Mouse (Mus musculus) liver, embryonic 11.5 days (tissue): ENCODE data around the gene Efcab5. TPM values are rescaled to one million over a fixed set of nuclear protein-coding genes. Genes with fewer than 3 reads are reported as not detected.
"Not testable (repeated sequence)": the region's sequence is repeated elsewhere in the genome, so short reads cannot be mapped to it uniquely, and the experiment has no call there.

Experiments
- ATAC-seq: fragments of 200-750 bp; cut with Nextera tagmentation; replicated peaks from 2 replicates; pipeline ENCODE4 v1.8.0; 2017; ENCODE audit warnings: moderate number of reproducible peaks, mild to moderate bottlenecking, moderate TSS enrichment, moderate library complexity; ENCODE audit not compliant: low FRiP score
- DNase-seq: peaks from one replicate; pipeline ENCODE4 v3.0.0-alpha.2; 2017; ENCODE audit warnings: low spot score
- H3K27ac ChIP-seq: fragments of 300-500 bp; sonication (generic); 2 replicates; pipeline ENCODE4 v1.5.1; 2014; ENCODE audit warnings: mild to moderate bottlenecking, low read depth, low read length, control low read depth
- H3K27me3 ChIP-seq: fragments of 300-500 bp; sonication (generic); replicated peaks from 2 replicates; pipeline ENCODE4 v1.6.1; 2014; ENCODE audit warnings: low read length, mixed read lengths; ENCODE audit not compliant: control insufficient read depth, insufficient read depth
- H3K36me3 ChIP-seq: fragments of 300-500 bp; sonication (generic); 2 replicates; pipeline ENCODE4 v1.6.1; 2014; ENCODE audit warnings: mild to moderate bottlenecking, low read length, moderate library complexity, mixed read lengths; ENCODE audit not compliant: control insufficient read depth, insufficient read depth
- H3K4me1 ChIP-seq: fragments of 300-500 bp; sonication (generic); replicated peaks from 2 replicates; pipeline ENCODE4 v1.6.1; 2014; ENCODE audit warnings: low read length, mixed read lengths; ENCODE audit not compliant: control insufficient read depth, insufficient read depth
- H3K4me2 ChIP-seq: fragments of 300-500 bp; sonication (generic); 2 replicates; pipeline ENCODE4 v1.6.1; 2014; ENCODE audit warnings: mild to moderate bottlenecking, control low read depth, moderate library complexity
- H3K4me3 ChIP-seq: fragments of 300-500 bp; sonication (generic); 2 replicates; pipeline ENCODE4 v1.5.1; 2014; ENCODE audit warnings: low read depth, low read length, control low read depth
- H3K9ac ChIP-seq: fragments of 300-500 bp; sonication (generic); 2 replicates; pipeline ENCODE4 v1.6.1; 2014; ENCODE audit warnings: low read depth, low read length, control low read depth
- H3K9me3 ChIP-seq: fragments of 300-500 bp; sonication (generic); 2 replicates; pipeline ENCODE4 v1.6.1; 2016; ENCODE audit warnings: low read length, inconsistent platforms, mixed read lengths; ENCODE audit not compliant: control insufficient read depth
- WGBS: fragments of 180-500 bp; shearing (Covaris S2); extraction: QIAGEN DNeasy Blood & Tissue Kit; methylation state at CpG from one replicate; pipeline ENCODE4 v1.1.7; 2014; 5-methylcytosine and 5-hydroxymethylcytosine counted together
- polyA plus RNA-seq: library from polyadenylated mRNA; unstranded; fragments of >200 nt; fragmentation: Nextera tagmentation; extraction: Ambion mirVana; gene quantifications from 2 replicates; pipeline ENCODE4 v1.2.1, GENCODE M21; 2014

Efcab5 gene
- polyA plus RNA-seq, 1 experiment from 2014 or later: 0.41 TPM

- Histone ChIP-seq H3K27ac (no peak overlapping the region), H3K27me3 (no peaks in the 10 kb centered on the region), H3K9ac (no peak overlapping the region), H3K4me2 (no peak overlapping the region), H3K36me3 (no peaks in the 10 kb centered on the region), H3K4me3 (no peak overlapping the region), H3K4me1 (no peaks in the 10 kb centered on the region), H3K9me3 (no peaks in the 10 kb centered on the region)
- ATAC-seq: no peak
- 81% methylated on average over 5 of the region's 5 CpGs for WGBS
- DNase-seq: no peak
Observed at GRCm38 (mm10) chr11:77154214-77154613, 34.6 kb downstream of the Efcab5 start.

- H3K4me3 ChIP-seq: no peak overlapping the region
- WGBS: 85% methylated on average over 6 of the region's 6 CpGs
Observed at GRCm38 (mm10) chr11:77150806-77151205, 38.0 kb downstream of the Efcab5 start.

GRCm38 (mm10) chr11:77149783-77150630 lies 38.8 kb downstream of the Efcab5 start:
- not testable (repeated sequence) for ATAC-seq, H3K27me3 ChIP-seq, H3K9me3 ChIP-seq, H3K9ac ChIP-seq, H3K4me2 ChIP-seq, H3K27ac ChIP-seq, H3K4me1 ChIP-seq, DNase-seq, H3K36me3 ChIP-seq, H3K4me3 ChIP-seq
- WGBS: 81% methylated on average over 22 of the region's 22 CpGs

More at GRCm38 (mm10) chr11:77150806-77151205, 38.0 kb downstream of the Efcab5 start:
- Histone ChIP-seq H3K27me3 (no peaks in the 10 kb centered on the region), H3K4me2 (no peak overlapping the region), H3K4me1 (no peaks in the 10 kb centered on the region), H3K9me3 (peaks cover 3% of the 10 kb centered on the region), H3K36me3 (no peaks in the 10 kb centered on the region), H3K9ac (no peak overlapping the region), H3K27ac (no peak overlapping the region)
- ATAC-seq (no peak), DNase-seq (no peak)

- no peak overlapping the region for H3K4me3 ChIP-seq
- H3K9ac ChIP-seq: no peak overlapping the region
- 86% methylated on average over 2 of the region's 2 CpGs for WGBS
- H3K4me1 ChIP-seq: no peaks in the 10 kb centered on the region
- no peaks in the 10 kb centered on the region for H3K27me3 ChIP-seq
- DNase-seq (no peak), ATAC-seq (no peak)
- no peak overlapping the region for H3K27ac ChIP-seq
- H3K36me3 ChIP-seq: no peaks in the 10 kb centered on the region
- H3K9me3 ChIP-seq: peaks cover 3% of the 10 kb centered on the region
- H3K4me2 ChIP-seq: no peak overlapping the region
Observed at GRCm38 (mm10) chr11:77148774-77149173, 40.0 kb downstream of the Efcab5 start.

GRCm38 (mm10) chr11:77147753-77148152 lies 41.0 kb downstream of the Efcab5 start:
- Histone ChIP-seq H3K4me1 (0 out of 2 replicates have a peak, but pooled peaks cover 4% of the 10 kb centered on the region), H3K27me3 (no peaks in the 10 kb centered on the region), H3K27ac (no peak overlapping the region), H3K9ac (no peak overlapping the region), H3K4me3 (no peak overlapping the region), H3K9me3 (peaks cover 3% of the 10 kb centered on the region), H3K4me2 (no peak overlapping the region), H3K36me3 (no peaks in the 10 kb centered on the region)
- ATAC-seq (no peak), DNase-seq (no peak)
- WGBS: 85% methylated on average over 3 of the region's 3 CpGs

GRCm38 (mm10) chr11:77145423-77145822 lies 43.3 kb downstream of the Efcab5 start:
- no peak overlapping the region for H3K9ac ChIP-seq
- 19% methylated on average over 4 of the region's 4 CpGs for WGBS
- H3K27me3 ChIP-seq: no peaks in the 10 kb centered on the region
- no peak overlapping the region for H3K4me2 ChIP-seq
- no peak overlapping the region for H3K4me3 ChIP-seq
- DNase-seq (no peak), ATAC-seq (no peak)
- H3K4me1 ChIP-seq: 0 out of 2 replicates have a peak, but pooled peaks cover 4% of the 10 kb centered on the region
- H3K9me3 ChIP-seq: peaks cover 3% of the 10 kb centered on the region
- H3K27ac ChIP-seq: no peak overlapping the region
- no peaks in the 10 kb centered on the region for H3K36me3 ChIP-seq

GRCm38 (mm10) chr11:77141938-77142337 lies 46.8 kb downstream of the Efcab5 start:
- Histone ChIP-seq H3K9ac (no peak overlapping the region), H3K4me3 (no peak overlapping the region), H3K4me1 (0 out of 2 replicates have a peak, but pooled peaks cover 4% of the 10 kb centered on the region), H3K9me3 (no peaks in the 10 kb centered on the region), H3K36me3 (no peaks in the 10 kb centered on the region), H3K27ac (no peak overlapping the region), H3K27me3 (no peaks in the 10 kb centered on the region), H3K4me2 (no peak overlapping the region)
- DNase-seq: no peak
- no peak for ATAC-seq
- WGBS: 38% methylated on average over 6 of the region's 6 CpGs

GRCm38 (mm10) chr11:77139976-77140375 lies 48.8 kb downstream of the Efcab5 start:
- 59% methylated on average over 6 of the region's 6 CpGs for WGBS
- no peaks in the 10 kb centered on the region for H3K36me3 ChIP-seq
- no peak for ATAC-seq
- H3K27ac ChIP-seq: no peak overlapping the region
- H3K9ac ChIP-seq: no peak overlapping the region
- no peak for DNase-seq
- H3K4me3 ChIP-seq: no peak overlapping the region
- no peak overlapping the region for H3K4me2 ChIP-seq
- H3K9me3 ChIP-seq: no peaks in the 10 kb centered on the region
- no peaks in the 10 kb centered on the region for H3K27me3 ChIP-seq
- H3K4me1 ChIP-seq: 0 out of 2 replicates have a peak, but pooled peaks cover 4% of the 10 kb centered on the region

- Histone ChIP-seq H3K9ac (no peak overlapping the region), H3K27me3 (no peaks in the 10 kb centered on the region), H3K4me1 (no peaks in the 10 kb centered on the region), H3K36me3 (no peaks in the 10 kb centered on the region), H3K4me2 (no peak overlapping the region), H3K4me3 (no peak overlapping the region), H3K9me3 (no peaks in the 10 kb centered on the region), H3K27ac (no peak overlapping the region)
- DNase-seq (no peak), ATAC-seq (no peak)
- WGBS: 85% methylated on average over 4 of the region's 4 CpGs
Observed at GRCm38 (mm10) chr11:77133450-77133849, 55.3 kb downstream of the Efcab5 start.
